Mouse (Mus musculus) MEL (cell line): ENCODE results near the gene Med24. TPM values are rescaled to one million over a fixed set of nuclear protein-coding genes. Genes with fewer than 3 reads are reported as not detected.

Experiments
- DNase-seq: peaks from one replicate; pipeline ENCODE4 v3.0.0; 2011; ENCODE audit warnings: low read depth, low spot score
- H3K27ac ChIP-seq: 2 replicates; pipeline ENCODE4 v1.5.1; 2012; ENCODE audit warnings: low read depth, mild to moderate bottlenecking, control low read depth, low read length, moderate library complexity; ENCODE audit not compliant: control insufficient read depth
- H3K27me3 ChIP-seq, 2 experiments: fragments of 150-350 bp in 1 of 2; sonication (generic) in 1 of 2; 2 replicates each; pipeline ENCODE4 v1.6.1; 2012; ENCODE audit warnings: low read length in 2 of 2, mild to moderate bottlenecking in 2 of 2, improper control_type of control experiment in 1 of 2, moderate library complexity in 1 of 2; ENCODE audit not compliant: insufficient read depth in 2 of 2, control insufficient read depth in 1 of 2
- H3K36me3 ChIP-seq, 2 experiments: 2 replicates each; pipeline ENCODE4 v1.6.1; 2012 to 2014; ENCODE audit warnings: low read length in 2 of 2, improper control_type of control experiment in 1 of 2, inconsistent platforms in 1 of 2, mild to moderate bottlenecking in 1 of 2; ENCODE audit not compliant: insufficient read depth in 2 of 2, control insufficient read depth in 1 of 2
- H3K4me1 ChIP-seq, 2 experiments: fragments of 150-350 bp in 1 of 2; sonication (generic) in 1 of 2; 2 replicates each; pipeline ENCODE4 v1.6.1; 2012; ENCODE audit warnings: low read length in 2 of 2, improper control_type of control experiment in 1 of 2, mild to moderate bottlenecking in 1 of 2; ENCODE audit not compliant: insufficient read depth in 2 of 2, control insufficient read depth in 1 of 2
- H3K4me3 ChIP-seq, 2 experiments: fragments of 150-350 bp in 1 of 2; sonication (generic) in 1 of 2; 2 replicates each; pipeline ENCODE4 v1.5.1; 2012; ENCODE audit warnings: low read depth in 2 of 2, low read length in 2 of 2, mild to moderate bottlenecking in 2 of 2, moderate library complexity in 2 of 2, control low read depth in 1 of 2, improper control_type of control experiment in 1 of 2; ENCODE audit not compliant: control insufficient read depth in 1 of 2, insufficient read depth in 1 of 2
- H3K79me2 ChIP-seq: 2 replicates; pipeline ENCODE4 v1.6.1; 2012; ENCODE audit warnings: mild to moderate bottlenecking, low read length, moderate library complexity; ENCODE audit not compliant: control insufficient read depth, poor library complexity, insufficient read depth
- H3K9ac ChIP-seq: 2 replicates; pipeline ENCODE4 v1.6.1; 2012; ENCODE audit warnings: low read depth, mild to moderate bottlenecking, control low read depth, low read length, moderate library complexity; ENCODE audit not compliant: control insufficient read depth, poor library complexity, severe bottlenecking
- H3K9me3 ChIP-seq: fragments of 150-350 bp; sonication (generic); replicated peaks from 2 replicates; pipeline ENCODE4 v1.6.1; 2012; ENCODE audit warnings: mild to moderate bottlenecking, low read length, improper control_type of control experiment, moderate library complexity; ENCODE audit not compliant: insufficient read depth
- BHLHE40 ChIP-seq: IDR thresholded peaks from 2 replicates; pipeline ENCODE4 v1.6.1; 2012; ENCODE audit warnings: low read depth, mild to moderate bottlenecking, inconsistent platforms, low read length, improper control_type of control experiment, borderline replicate concordance
- CHD1 ChIP-seq: IDR thresholded peaks from 2 replicates; pipeline ENCODE4 v1.6.1; 2012; ENCODE audit warnings: low read depth, mild to moderate bottlenecking, inconsistent platforms, low read length, improper control_type of control experiment
- CHD2 ChIP-seq: IDR thresholded peaks from 2 replicates; pipeline ENCODE4 v1.6.1; 2011; ENCODE audit warnings: low read length, improper control_type of control experiment
- CTCF ChIP-seq, 3 experiments: IDR thresholded peaks in 2 of 3; conservative IDR thresholded peaks in 1 of 3; 2 replicates each; pipeline ENCODE4 v1.5.1; 2011 to 2012; ENCODE audit warnings: low read length in 3 of 3, low read depth in 2 of 3, mild to moderate bottlenecking in 2 of 3, improper control_type of control experiment in 1 of 3, inconsistent platforms in 1 of 3, mixed read lengths in 1 of 3, moderate library complexity in 1 of 3; ENCODE audit not compliant: control insufficient read depth in 1 of 3, insufficient read depth in 1 of 3, poor library complexity in 1 of 3, severe bottlenecking in 1 of 3
- E2F4 ChIP-seq: IDR thresholded peaks from 2 replicates; pipeline ENCODE4 v1.6.1; 2011; ENCODE audit warnings: low read depth, low read length, improper control_type of control experiment, borderline replicate concordance
- ELF1 ChIP-seq: IDR thresholded peaks from 2 replicates; pipeline ENCODE4 v1.6.1; 2014; ENCODE audit warnings: low read depth, mild to moderate bottlenecking, inconsistent platforms, low read length, improper control_type of control experiment, moderate library complexity
- ETS1 ChIP-seq: IDR thresholded peaks from 2 replicates; pipeline ENCODE4 v1.6.1; 2012; ENCODE audit warnings: low read depth, mild to moderate bottlenecking, inconsistent platforms, low read length, improper control_type of control experiment, moderate library complexity
- GABPA ChIP-seq: IDR thresholded peaks from 2 replicates; pipeline ENCODE4 v1.6.1; 2012; ENCODE audit warnings: low read depth, mild to moderate bottlenecking, inconsistent platforms, low read length, improper control_type of control experiment, moderate library complexity
- GATA1 ChIP-seq: IDR thresholded peaks from 2 replicates; pipeline ENCODE4 v1.6.1; 2011; ENCODE audit warnings: low read depth, low read length, improper control_type of control experiment
- HCFC1 ChIP-seq: IDR thresholded peaks from 2 replicates; pipeline ENCODE4 v1.6.1; 2012; ENCODE audit warnings: low read depth, mild to moderate bottlenecking, inconsistent platforms, low read length, improper control_type of control experiment, moderate library complexity
- JUND ChIP-seq: IDR thresholded peaks from 2 replicates; pipeline ENCODE4 v1.6.1; 2011; ENCODE audit warnings: low read depth, mild to moderate bottlenecking, improper control_type of control experiment, low read length
- MAFK ChIP-seq: IDR thresholded peaks from 2 replicates; pipeline ENCODE4 v1.6.1; 2011; ENCODE audit warnings: low read depth, mild to moderate bottlenecking, low read length, improper control_type of control experiment, borderline replicate concordance
- MAX ChIP-seq: IDR thresholded peaks from 2 replicates; pipeline ENCODE4 v1.6.1; 2011; ENCODE audit warnings: low read length, improper control_type of control experiment
- MAZ ChIP-seq: IDR thresholded peaks from 2 replicates; pipeline ENCODE4 v1.6.1; 2012; ENCODE audit warnings: low read depth, mild to moderate bottlenecking, inconsistent platforms, low read length, improper control_type of control experiment
- MEF2A ChIP-seq: IDR thresholded peaks from 2 replicates; pipeline ENCODE4 v1.6.1; 2014; ENCODE audit warnings: low read depth, mild to moderate bottlenecking, inconsistent platforms, low read length, improper control_type of control experiment; ENCODE audit not compliant: poor library complexity, insufficient replicate concordance, severe bottlenecking; ENCODE audit errors: extremely low read depth
- MXI1 ChIP-seq: IDR thresholded peaks from 2 replicates; pipeline ENCODE4 v1.6.1; 2011; ENCODE audit warnings: mild to moderate bottlenecking, low read depth, low read length, improper control_type of control experiment
- MYB ChIP-seq: IDR thresholded peaks from 2 replicates; pipeline ENCODE4 v1.6.1; 2011; ENCODE audit warnings: mild to moderate bottlenecking, low read depth, low read length, improper control_type of control experiment
- MYC ChIP-seq: IDR thresholded peaks from 2 replicates; pipeline ENCODE4 v1.6.1; 2011; ENCODE audit warnings: low read depth, mild to moderate bottlenecking, low read length, improper control_type of control experiment, moderate library complexity
- NELFE ChIP-seq: IDR thresholded peaks from 2 replicates; pipeline ENCODE4 v1.6.1; 2011; ENCODE audit warnings: low read depth, low read length, improper control_type of control experiment
- NRF1 ChIP-seq: IDR thresholded peaks from 2 replicates; pipeline ENCODE4 v1.6.1; 2014; ENCODE audit warnings: low read depth, mild to moderate bottlenecking, inconsistent platforms, low read length, improper control_type of control experiment, moderate library complexity; ENCODE audit not compliant: poor library complexity, insufficient read depth, severe bottlenecking
- POLR2A ChIP-seq, 2 experiments: IDR thresholded peaks; 2 replicates each; pipeline ENCODE4 v1.6.1; 2011 to 2012; ENCODE audit warnings: low read length in 2 of 2, mild to moderate bottlenecking in 2 of 2, control low read depth in 1 of 2, improper control_type of control experiment in 1 of 2, low read depth in 1 of 2, moderate library complexity in 1 of 2; ENCODE audit not compliant: control insufficient read depth in 1 of 2, insufficient read depth in 1 of 2, poor library complexity in 1 of 2
- POLR2AphosphoS2 ChIP-seq: IDR thresholded peaks from 2 replicates; pipeline ENCODE4 v1.6.1; 2011; ENCODE audit warnings: low read length, improper control_type of control experiment
- POLR2AphosphoS5 ChIP-seq: IDR thresholded peaks from 2 replicates; pipeline ENCODE4 v1.6.1; 2012; ENCODE audit warnings: low read depth, borderline replicate concordance, mild to moderate bottlenecking, inconsistent platforms, low read length, moderate library complexity, mixed read lengths
- RAD21 ChIP-seq: IDR thresholded peaks from 2 replicates; pipeline ENCODE4 v1.6.1; 2011; ENCODE audit warnings: mild to moderate bottlenecking, low read depth, low read length, improper control_type of control experiment
- RCOR1 ChIP-seq: IDR thresholded peaks from 2 replicates; pipeline ENCODE4 v1.6.1; 2012; ENCODE audit warnings: low read depth, mild to moderate bottlenecking, inconsistent platforms, low read length, improper control_type of control experiment
- SIN3A ChIP-seq: IDR thresholded peaks from 2 replicates; pipeline ENCODE4 v1.6.1; 2012; ENCODE audit warnings: low read length, improper control_type of control experiment, inconsistent platforms
- SMC3 ChIP-seq: IDR thresholded peaks from 2 replicates; pipeline ENCODE4 v1.6.1; 2011; ENCODE audit warnings: low read depth, low read length, improper control_type of control experiment
- TAL1 ChIP-seq: IDR thresholded peaks from 2 replicates; pipeline ENCODE4 v1.6.1; 2012; ENCODE audit warnings: mild to moderate bottlenecking, inconsistent platforms, low read length, moderate library complexity, mixed read lengths
- TBP ChIP-seq: IDR thresholded peaks from 2 replicates; pipeline ENCODE4 v1.8.0; 2011; ENCODE audit warnings: low read depth, low read length, improper control_type of control experiment
- TCF12 ChIP-seq: IDR thresholded peaks from 2 replicates; pipeline ENCODE4 v1.6.1; 2014; ENCODE audit warnings: low read depth, mild to moderate bottlenecking, inconsistent platforms, low read length, improper control_type of control experiment, moderate library complexity
- USF2 ChIP-seq, 2 experiments: IDR thresholded peaks; 2 replicates each; pipeline ENCODE4 v1.6.1; 2011 to 2012; ENCODE audit warnings: improper control_type of control experiment in 2 of 2, low read length in 2 of 2, borderline replicate concordance in 1 of 2, inconsistent platforms in 1 of 2, low read depth in 1 of 2, mild to moderate bottlenecking in 1 of 2; ENCODE audit not compliant: insufficient read depth in 1 of 2
- ZC3H11A ChIP-seq: IDR thresholded peaks from 2 replicates; pipeline ENCODE4 v1.6.1; 2012; ENCODE audit warnings: low read depth, mild to moderate bottlenecking, inconsistent platforms, low read length, improper control_type of control experiment
- ZKSCAN1 ChIP-seq: IDR thresholded peaks from 2 replicates; pipeline ENCODE4 v1.6.1; 2012; ENCODE audit warnings: low read depth, mild to moderate bottlenecking, inconsistent platforms, low read length, improper control_type of control experiment, moderate library complexity
- ZMIZ1 ChIP-seq: IDR thresholded peaks from 2 replicates; pipeline ENCODE4 v1.6.1; 2012; ENCODE audit warnings: low read depth, mild to moderate bottlenecking, inconsistent platforms, low read length, improper control_type of control experiment, moderate library complexity
- ZNF384 ChIP-seq: IDR thresholded peaks from 2 replicates; pipeline ENCODE4 v1.6.1; 2012; ENCODE audit warnings: low read depth, mild to moderate bottlenecking, inconsistent platforms, low read length, improper control_type of control experiment
- polyA plus RNA-seq, 2 experiments: library from polyadenylated mRNA; stranded (reverse) in 1 of 2; unstranded in 1 of 2; fragments of >175 nt in 1 of 2; fragments of >200 nt in 1 of 2; gene quantifications; 2 replicates each; pipeline versions ENCODE4 v1.2.1 to v1.2.4; 2012; ENCODE audit warnings: low replicate concordance in 2 of 2, low read depth in 1 of 2; ENCODE audit not compliant: insufficient read length in 2 of 2, insufficient read depth in 1 of 2, missing spikeins in 1 of 2
- total RNA-seq: library from RNA; depleted of rRNA; stranded (reverse); fragments of 300-350 nt; gene quantifications from 2 replicates; pipeline ENCODE4 v1.2.3, GENCODE M21; 2012

The Med24 gene
- total and polyA plus RNA-seq, 3 experiments, result 37.5 to 89.8 TPM; not detected in 1

DNA sequence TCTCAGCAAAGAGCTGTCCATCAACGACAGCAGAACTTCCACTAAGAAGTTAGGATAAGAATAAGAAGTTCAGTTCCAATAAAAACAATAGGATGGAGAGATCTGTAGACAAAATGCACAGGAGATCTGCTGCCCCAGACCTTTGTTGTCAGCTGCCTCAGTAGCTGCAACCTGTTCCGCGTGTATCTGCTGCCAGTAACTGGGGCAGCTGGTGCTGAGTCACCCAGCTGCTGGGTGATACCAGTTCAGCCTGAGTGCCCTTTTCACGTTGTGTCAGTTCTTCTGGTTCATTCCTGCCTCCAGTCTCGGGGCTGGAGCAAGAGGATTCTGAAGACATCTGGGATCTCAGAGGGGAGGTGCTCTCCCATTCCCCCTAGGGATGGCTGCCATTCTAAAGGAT is 57.4 kb downstream of the Med24 start (continued):
- TF ChIP-seq RCOR1 (0 out of 2 replicates have a peak, but pooled peaks have one; percentile 18), POLR2AphosphoS5 (no peak)

DNA sequence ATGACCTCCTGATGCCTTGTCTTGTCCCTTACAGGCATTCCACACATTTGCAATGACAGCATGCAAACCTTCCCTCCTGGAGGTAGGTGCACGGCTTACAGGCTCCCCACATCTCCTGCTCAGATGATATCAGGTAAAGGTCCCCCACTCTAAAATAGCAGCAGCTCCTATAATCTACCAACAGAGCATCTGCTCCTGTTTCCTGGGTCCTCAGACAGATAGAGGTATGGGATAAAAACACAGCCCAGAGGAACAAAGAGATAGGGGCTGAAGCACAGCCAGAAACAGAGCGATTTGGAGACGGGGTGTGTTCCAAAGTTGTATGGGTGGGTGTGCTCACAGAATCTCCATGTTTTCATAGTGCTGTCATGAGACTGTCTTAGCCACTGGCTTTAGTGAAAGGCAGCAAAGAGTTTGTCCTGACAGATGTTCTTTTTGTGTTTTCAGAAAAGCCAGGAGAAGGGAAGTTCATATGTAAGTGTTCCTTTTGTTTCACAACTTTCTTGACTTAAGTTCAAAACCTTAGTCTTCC is 57.9 kb downstream of the Med24 start:
- DNase-seq, result peak; percentile 63
- H3K79me2 ChIP-seq, result no peaks in the 10 kb centered on the region
- no peaks in the 10 kb centered on the region for H3K9me3 ChIP-seq
- peaks cover 22 to 40% of the 10 kb centered on the region in 2 experiments for H3K4me1 ChIP-seq
- peak overlapping the region; percentile 45 for H3K27ac ChIP-seq
- H3K9ac ChIP-seq, result peak overlapping the region; percentile 8; the same call in 1 of the 2 replicates
- no peak overlapping the region for H3K4me3 ChIP-seq
- peaks cover 0 to 21% of the 10 kb centered on the region in 2 experiments; a peak in 2 of 4 replicates for H3K36me3 ChIP-seq
- H3K27me3 ChIP-seq, result peaks cover 0 to under 1% of the 10 kb centered on the region in 2 experiments; a peak in 1 of 4 replicates
- TF ChIP-seq POLR2A (IDR thresholded peaks at IDR 0.05; ENCODE audit: control insufficient read depth in 1 of 2, insufficient read depth in 1 of 2, low read depth in 1 of 2, low read length in 2 of 2, poor library complexity in 1 of 2) (no peak), MAFK (no peak), RCOR1 (peak; percentile 72), RAD21 (no peak), POLR2AphosphoS2 (no peak), ZC3H11A (no peak), GATA1 (peak; percentile 64), ELF1 (peak; percentile 15; the same call in 1 of the 2 replicates), MYB (no peak), ZKSCAN1 (no peak), TAL1 (no peak), HCFC1 (no peak), NRF1 (no peak), E2F4 (no peak), TBP (no peak), SMC3 (no peak), MAZ (no peak), ZMIZ1 (no peak), MEF2A (no peak), BHLHE40 (no peak), MXI1 (peak; percentile 34; the same call in 1 of the 2 replicates), ETS1 (peak; percentile 79), MYC (no peak), CTCF (IDR thresholded peaks at IDR 0.05 in 2 of 3, conservative IDR thresholded peaks at IDR 0.05 in 1 of 3; ENCODE audit: control insufficient read depth in 1 of 3, insufficient read depth in 1 of 3, low read depth in 2 of 3, low read length in 3 of 3, poor library complexity in 1 of 3, severe bottlenecking in 1 of 3) (no peak), CHD1 (no peak), MAX (0 out of 2 replicates have a peak, but pooled peaks have one; percentile 20), SIN3A (peak; percentile 67; the same call in 1 of the 2 replicates), USF2 (IDR thresholded peaks at IDR 0.05; ENCODE audit: borderline replicate concordance in 1 of 2, insufficient read depth in 1 of 2, low read depth in 1 of 2, low read length in 2 of 2) (no peak), CHD2 (no peak), ZNF384 (no peak), TCF12 (peak; percentile 85), POLR2AphosphoS5 (no peak), NELFE (no peak), JUND (no peak), GABPA (no peak)
